Mouse (Mus musculus): ENCODE data around the gene Psmb8. TPM values are rescaled to one million over a fixed set of nuclear protein-coding genes. Genes with fewer than 3 reads are reported as not detected.

The Psmb8 gene
- polyA plus RNA-seq, 1 experiment from 2014 or later, result 2.4 TPM

GRCm38 (mm10) chr17:34205746-34206176 lies 8.2 kb downstream of the Psmb8 start:
- Histone ChIP-seq H3K9ac (replicated peaks) (no peak overlapping the region), H3K9me3 (no peaks in the 10 kb centered on the region), H3K27me3 (peaks cover 66% of the 10 kb centered on the region), H3K4me3 (replicated peaks) (no peak overlapping the region), H3K27ac (no peak overlapping the region), H3K4me1 (replicated peaks) (peaks cover 9% of the 10 kb centered on the region), H3K36me3 (no peaks in the 10 kb centered on the region), H3K4me2 (replicated peaks) (no peak overlapping the region)
- 17% methylated on average over 9 of the region's 9 CpGs for WGBS
- ATAC-seq, result no peak

DNA sequence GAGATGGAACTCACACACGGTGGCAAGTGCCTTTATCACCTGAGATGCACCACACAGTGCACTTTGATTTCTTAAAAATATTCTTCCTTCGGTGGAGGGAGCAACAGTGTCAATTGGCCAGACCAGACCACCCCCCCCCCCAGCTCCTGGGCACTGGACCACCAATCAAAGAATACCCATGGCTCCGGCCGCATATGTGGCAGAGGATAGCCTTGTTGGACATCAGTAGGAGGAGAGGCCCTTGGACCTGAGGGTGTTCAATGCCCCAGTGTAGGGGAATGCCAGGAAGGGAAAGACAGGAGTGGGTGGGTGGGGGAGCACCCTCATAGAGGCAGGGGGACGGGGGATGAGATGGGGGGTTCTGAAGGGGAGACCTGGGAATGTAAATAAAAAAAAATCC lies 9.2 kb downstream of the Psmb8 start:
- H3K9me3 ChIP-seq, result no peaks in the 10 kb centered on the region
- H3K4me2 ChIP-seq (replicated peaks), result no peak overlapping the region
- H3K4me1 ChIP-seq (replicated peaks), result peaks cover 10% of the 10 kb centered on the region
- no peak overlapping the region for H3K4me3 ChIP-seq (replicated peaks)
- H3K36me3 ChIP-seq, result no peaks in the 10 kb centered on the region
- no peak overlapping the region for H3K9ac ChIP-seq (replicated peaks)
- no peak overlapping the region for H3K27ac ChIP-seq
- H3K27me3 ChIP-seq, result peaks cover 67% of the 10 kb centered on the region
- WGBS, result 84% methylated on average over 5 of the region's 5 CpGs
- ATAC-seq, result no peak

- 68% methylated on average over 3 of the region's 3 CpGs for WGBS
- ATAC-seq, result no peak
- peaks cover 14% of the 10 kb centered on the region for H3K4me1 ChIP-seq (replicated peaks)
These were observed 9.9 kb downstream of the Psmb8 start for GRCm38 (mm10) chr17:34207456-34207855.

GRCm38 (mm10) chr17:34207866-34208265 lies 10.3 kb downstream of the Psmb8 start:
- H3K36me3 ChIP-seq, result no peaks in the 10 kb centered on the region
- H3K9me3 ChIP-seq, result no peaks in the 10 kb centered on the region
- no peak for ATAC-seq
- H3K4me3 ChIP-seq (replicated peaks), result no peak overlapping the region
- H3K4me1 ChIP-seq (replicated peaks), result peaks cover 14% of the 10 kb centered on the region
- H3K27ac ChIP-seq, result no peak overlapping the region
- no peak overlapping the region for H3K4me2 ChIP-seq (replicated peaks)
- WGBS, result 98% methylated on average over 9 of the region's 9 CpGs
- H3K27me3 ChIP-seq, result peaks cover 76% of the 10 kb centered on the region
- no peak overlapping the region for H3K9ac ChIP-seq (replicated peaks)

More at GRCm38 (mm10) chr17:34207456-34207855, 9.9 kb downstream of the Psmb8 start:
- no peak overlapping the region for H3K27ac ChIP-seq
- no peak overlapping the region for H3K9ac ChIP-seq (replicated peaks)
- no peak overlapping the region for H3K4me2 ChIP-seq (replicated peaks)
- no peak overlapping the region for H3K4me3 ChIP-seq (replicated peaks)
- no peaks in the 10 kb centered on the region for H3K36me3 ChIP-seq
- H3K9me3 ChIP-seq, result no peaks in the 10 kb centered on the region
- H3K27me3 ChIP-seq, result peaks cover 75% of the 10 kb centered on the region

- H3K27me3 ChIP-seq, result peaks cover 76% of the 10 kb centered on the region
These were observed 10.9 kb downstream of the Psmb8 start for GRCm38 (mm10) chr17:34208421-34208820.

DNA sequence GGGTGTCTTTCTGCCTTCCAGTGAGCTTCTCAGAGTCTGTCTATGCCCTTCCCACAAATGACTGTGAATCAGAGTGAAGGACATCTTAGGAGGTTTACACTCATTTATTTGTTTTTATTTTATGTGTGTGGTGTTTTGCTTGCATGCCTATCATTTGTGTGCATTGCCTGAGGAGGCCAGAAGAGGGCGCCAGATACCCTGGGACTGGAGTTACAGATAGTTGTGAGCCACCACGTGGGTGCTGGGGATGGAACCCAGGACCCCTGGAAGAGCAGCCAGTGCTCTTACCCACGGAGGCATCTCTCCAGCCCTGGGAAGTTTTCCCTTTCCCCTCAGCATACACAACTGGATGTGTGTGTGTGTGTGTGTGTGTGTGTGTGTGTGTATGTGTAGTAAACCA lies 12.2 kb downstream of the Psmb8 start:
- no peak for ATAC-seq
- H3K4me2 ChIP-seq (replicated peaks), result no peak overlapping the region
- WGBS, result 51% methylated on average over 3 of the region's 3 CpGs
- H3K9ac ChIP-seq (replicated peaks), result no peak overlapping the region
- no peak overlapping the region for H3K4me3 ChIP-seq (replicated peaks)
- no peaks in the 10 kb centered on the region for H3K9me3 ChIP-seq
- H3K4me1 ChIP-seq (replicated peaks), result peaks cover 11% of the 10 kb centered on the region
- no peaks in the 10 kb centered on the region for H3K36me3 ChIP-seq
- H3K27me3 ChIP-seq, result peaks cover 80% of the 10 kb centered on the region
- no peak overlapping the region for H3K27ac ChIP-seq

More at GRCm38 (mm10) chr17:34208421-34208820, 10.9 kb downstream of the Psmb8 start:
- no peak overlapping the region for H3K4me3 ChIP-seq (replicated peaks)
- H3K9me3 ChIP-seq, result no peaks in the 10 kb centered on the region
- no peak overlapping the region for H3K4me2 ChIP-seq (replicated peaks)
- peaks cover 14% of the 10 kb centered on the region for H3K4me1 ChIP-seq (replicated peaks)
- no peak for ATAC-seq
- no peak overlapping the region for H3K9ac ChIP-seq (replicated peaks)
- 28% methylated on average over 10 of the region's 10 CpGs for WGBS
- no peaks in the 10 kb centered on the region for H3K36me3 ChIP-seq
- H3K27ac ChIP-seq, result no peak overlapping the region

DNA sequence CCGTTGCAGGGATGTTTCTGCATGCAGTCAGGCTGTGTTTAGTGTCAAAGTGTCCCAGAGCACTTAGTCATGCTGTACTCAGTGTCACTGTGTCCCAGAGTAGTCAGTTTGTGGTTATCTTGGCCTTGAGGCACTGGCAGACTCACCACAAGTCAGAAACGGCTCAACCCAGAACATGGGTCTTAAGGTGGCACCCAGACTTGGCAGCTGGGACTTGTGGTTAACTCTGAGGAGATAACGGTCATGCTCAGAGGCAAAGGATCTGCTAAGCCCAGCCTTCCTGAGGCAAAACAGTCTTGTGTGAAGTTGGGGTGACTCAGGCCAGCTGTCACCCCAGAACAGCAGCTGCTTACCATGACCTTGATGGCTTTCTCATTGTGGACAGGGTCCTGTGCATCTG lies 13.1 kb downstream of the Psmb8 start:
- Histone ChIP-seq H3K9me3 (no peaks in the 10 kb centered on the region), H3K27me3 (peaks cover 79% of the 10 kb centered on the region), H3K4me2 (replicated peaks) (no peak overlapping the region), H3K27ac (no peak overlapping the region), H3K4me3 (replicated peaks) (no peak overlapping the region), H3K9ac (replicated peaks) (no peak overlapping the region), H3K4me1 (replicated peaks) (peaks cover 5% of the 10 kb centered on the region; the same call in 1 of the 2 replicates), H3K36me3 (no peaks in the 10 kb centered on the region)
- ATAC-seq, result no peak
- WGBS, result 86% methylated on average over 3 of the region's 3 CpGs

GRCm38 (mm10) chr17:34211746-34212365 lies 14.3 kb downstream of the Psmb8 start:
- H3K36me3 ChIP-seq, result no peaks in the 10 kb centered on the region
- no peaks in the 10 kb centered on the region for H3K9me3 ChIP-seq
- 19% methylated on average over 23 of the region's 23 CpGs for WGBS
- ATAC-seq, result no peak
- H3K4me1 ChIP-seq (replicated peaks), result peaks cover 5% of the 10 kb centered on the region; the same call in 1 of the 2 replicates
- H3K4me3 ChIP-seq (replicated peaks), result no peak overlapping the region
- H3K4me2 ChIP-seq (replicated peaks), result no peak overlapping the region
- H3K27ac ChIP-seq, result no peak overlapping the region
- peaks cover 67% of the 10 kb centered on the region for H3K27me3 ChIP-seq
- no peak overlapping the region for H3K9ac ChIP-seq (replicated peaks)

DNA sequence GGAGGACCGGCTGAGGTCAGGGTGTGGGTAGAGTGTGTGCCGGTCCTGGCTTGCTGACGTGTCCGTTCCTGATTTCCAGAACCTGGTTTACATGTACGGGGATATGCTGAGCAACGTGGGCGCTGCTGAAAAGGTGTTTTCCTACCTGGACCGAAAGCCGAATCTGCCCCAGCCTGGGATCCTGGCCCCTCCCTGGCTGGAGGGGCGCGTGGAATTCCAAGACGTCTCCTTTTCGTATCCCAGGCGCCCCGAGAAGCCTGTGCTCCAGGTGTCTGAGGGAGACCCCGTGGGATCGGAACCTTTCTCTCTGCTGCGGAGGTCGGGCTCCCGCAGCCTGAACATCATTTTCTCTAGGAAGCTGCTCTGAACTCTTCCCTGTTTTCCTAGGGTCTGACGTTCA lies 16.4 kb downstream of the Psmb8 start:
- peaks cover 5% of the 10 kb centered on the region; the same call in 1 of the 2 replicates for H3K4me1 ChIP-seq (replicated peaks)
- no peaks in the 10 kb centered on the region for H3K9me3 ChIP-seq
- WGBS, result 41% methylated on average over 21 of the region's 21 CpGs
- peaks cover 58% of the 10 kb centered on the region for H3K27me3 ChIP-seq
- no peak for ATAC-seq
- H3K36me3 ChIP-seq, result no peaks in the 10 kb centered on the region
- H3K9ac ChIP-seq (replicated peaks), result no peak overlapping the region; the same call in 1 of the 2 replicates
- no peak overlapping the region for H3K4me3 ChIP-seq (replicated peaks)
- H3K4me2 ChIP-seq (replicated peaks), result no peak overlapping the region
- H3K27ac ChIP-seq, result no peak overlapping the region

DNA sequence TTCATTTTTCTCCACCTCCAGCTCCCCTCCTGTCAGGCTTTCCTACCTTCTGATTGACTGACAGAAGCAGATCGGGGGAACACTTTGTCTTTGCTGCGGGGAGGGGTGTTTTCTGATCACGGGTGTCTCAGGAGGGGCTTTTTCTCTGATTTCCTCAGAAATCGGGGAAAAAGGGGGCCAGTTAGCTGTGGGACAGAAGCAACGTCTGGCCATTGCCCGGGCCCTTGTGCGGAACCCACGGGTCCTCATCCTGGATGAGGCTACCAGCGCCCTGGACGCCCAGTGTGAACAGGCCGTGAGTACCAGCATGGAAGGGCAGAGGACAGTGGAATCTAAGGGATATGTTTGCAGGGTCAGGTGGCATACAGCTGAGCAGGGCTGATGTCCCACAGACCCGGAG lies 17.7 kb downstream of the Psmb8 start:
- WGBS, result 86% methylated on average over 12 of the region's 12 CpGs
- Histone ChIP-seq H3K4me2 (replicated peaks) (no peak overlapping the region), H3K36me3 (no peaks in the 10 kb centered on the region), H3K27me3 (peaks cover 53% of the 10 kb centered on the region), H3K4me1 (replicated peaks) (peaks cover 5% of the 10 kb centered on the region; the same call in 1 of the 2 replicates), H3K4me3 (replicated peaks) (no peak overlapping the region), H3K27ac (no peak overlapping the region), H3K9me3 (no peaks in the 10 kb centered on the region), H3K9ac (replicated peaks) (no peak overlapping the region)
- no peak for ATAC-seq

DNA sequence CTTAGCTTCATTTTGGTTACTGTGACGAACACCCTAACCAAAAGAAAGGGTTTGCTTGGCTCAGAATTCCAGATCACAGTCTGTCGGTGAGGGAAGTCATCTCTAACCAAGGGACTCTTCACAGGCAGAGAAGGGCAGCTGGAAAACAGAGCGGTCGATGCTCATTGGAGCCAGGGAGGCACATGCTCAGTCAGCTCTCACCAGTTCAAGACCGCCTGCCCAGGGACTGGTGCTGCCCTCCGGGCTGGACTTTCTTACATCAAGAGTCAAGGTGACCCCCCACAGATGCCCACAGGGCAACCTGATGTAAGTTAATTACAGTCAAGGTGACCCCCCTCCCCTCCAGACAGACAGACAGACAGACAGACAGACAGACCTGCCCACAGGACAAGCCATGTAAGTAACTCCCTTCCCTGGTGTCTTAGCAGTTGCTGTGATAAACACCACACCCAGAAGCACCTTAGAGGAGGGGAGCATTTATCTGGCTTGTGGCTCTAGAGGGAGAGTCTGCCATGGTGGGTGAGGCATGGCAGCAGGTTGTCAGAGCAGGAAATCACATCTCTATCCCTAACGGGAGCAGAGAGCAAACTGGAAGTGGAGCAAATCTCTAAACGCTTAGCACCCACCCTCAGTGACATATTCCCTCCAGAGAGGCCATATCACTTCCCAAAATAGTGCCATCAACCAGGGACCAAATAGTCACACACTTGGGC lies 19.9 kb downstream of the Psmb8 start:
- H3K4me2 ChIP-seq (replicated peaks), result no peak overlapping the region
- ATAC-seq, result no peak
- H3K9me3 ChIP-seq, result no peaks in the 10 kb centered on the region
- no peaks in the 10 kb centered on the region for H3K4me1 ChIP-seq (replicated peaks)
- no peak overlapping the region for H3K27ac ChIP-seq
- no peak overlapping the region for H3K4me3 ChIP-seq (replicated peaks)
- WGBS, result 89% methylated on average over 8 of the region's 8 CpGs
- H3K9ac ChIP-seq (replicated peaks), result no peak overlapping the region
- peaks cover 32% of the 10 kb centered on the region for H3K27me3 ChIP-seq
- no peaks in the 10 kb centered on the region for H3K36me3 ChIP-seq

- H3K4me2 ChIP-seq (replicated peaks), result no peak overlapping the region
- peaks cover 26% of the 10 kb centered on the region for H3K27me3 ChIP-seq
- no peak overlapping the region for H3K4me3 ChIP-seq (replicated peaks)
- no peaks in the 10 kb centered on the region for H3K36me3 ChIP-seq
- 89% methylated on average over 5 of the region's 5 CpGs for WGBS
- no peaks in the 10 kb centered on the region for H3K4me1 ChIP-seq (replicated peaks)
- no peak overlapping the region for H3K27ac ChIP-seq
- ATAC-seq, result no peak
- no peak overlapping the region for H3K9ac ChIP-seq (replicated peaks)
- no peaks in the 10 kb centered on the region for H3K9me3 ChIP-seq
These were observed 20.5 kb downstream of the Psmb8 start for GRCm38 (mm10) chr17:34217986-34218385.

Measured in midbrain, embryonic 13.5 days (tissue).